Mouse (Mus musculus) liver, embryonic 14.5 days (tissue): ENCODE results near the gene Exoc1. TPM values are rescaled to one million over a fixed set of nuclear protein-coding genes. Genes with fewer than 3 reads are reported as not detected.

ENCODE experiments used
- ATAC-seq: fragments of 200-750 bp; cut with Nextera tagmentation; 2 replicates; pipeline ENCODE4 v1.8.0; 2017; ENCODE audit warnings: moderate number of reproducible peaks, mild to moderate bottlenecking, moderate library complexity; ENCODE audit not compliant: insufficient read depth
- DNase-seq, 3 experiments: peaks; one replicate each; pipeline ENCODE4 v3.0.0-alpha.2; 2012 to 2013; ENCODE audit warnings: low read depth in 3 of 3, low spot score in 3 of 3
- H3K27ac ChIP-seq: fragments of 300-500 bp; sonication (generic); 2 replicates; pipeline ENCODE4 v1.5.1; 2014; ENCODE audit warnings: moderate library complexity, mild to moderate bottlenecking, control low read depth, inconsistent platforms
- H3K27me3 ChIP-seq: fragments of 300-500 bp; sonication (generic); 2 replicates; pipeline ENCODE4 v1.6.1; 2014; ENCODE audit warnings: mild to moderate bottlenecking, low read length, moderate library complexity; ENCODE audit not compliant: control insufficient read depth, insufficient read depth
- H3K36me3 ChIP-seq: fragments of 300-500 bp; sonication (generic); replicated peaks from 2 replicates; pipeline ENCODE4 v1.6.1; 2014; ENCODE audit warnings: low read depth; ENCODE audit not compliant: control insufficient read depth, insufficient read depth
- H3K4me1 ChIP-seq, 2 experiments: fragments of 200-500 bp in 1 of 2; fragments of 300-500 bp in 1 of 2; sonication (generic) in 1 of 2; replicated peaks; 2 replicates each; pipeline ENCODE4 v1.6.1; 2012 to 2014; ENCODE audit warnings: antibody characterized with exemption in 1 of 2, inconsistent platforms in 1 of 2, low read length in 1 of 2; ENCODE audit not compliant: control insufficient read depth in 2 of 2, insufficient read depth in 2 of 2
- H3K4me2 ChIP-seq: fragments of 300-500 bp; sonication (generic); 2 replicates; pipeline ENCODE4 v1.6.1; 2014; ENCODE audit warnings: low read depth, mild to moderate bottlenecking, control low read depth, moderate library complexity
- H3K4me3 ChIP-seq, 2 experiments: fragments of 200-500 bp in 1 of 2; fragments of 300-500 bp in 1 of 2; sonication (generic) in 1 of 2; 2 replicates each; pipeline ENCODE4 v1.5.1; 2012 to 2014; ENCODE audit warnings: low read depth in 2 of 2, low read length in 2 of 2, mild to moderate bottlenecking in 2 of 2, control low read depth in 1 of 2, inconsistent platforms in 1 of 2, moderate library complexity in 1 of 2; ENCODE audit not compliant: insufficient read depth in 1 of 2
- H3K9ac ChIP-seq: fragments of 300-500 bp; sonication (generic); replicated peaks from 2 replicates; pipeline ENCODE4 v1.6.1; 2014; ENCODE audit warnings: mild to moderate bottlenecking, control low read depth, moderate library complexity
- H3K9me3 ChIP-seq: fragments of 300-500 bp; sonication (generic); 2 replicates; pipeline ENCODE4 v1.6.1; 2016; ENCODE audit warnings: low read length, mixed read lengths; ENCODE audit not compliant: control insufficient read depth
- CTCF ChIP-seq: IDR thresholded peaks from 2 replicates; pipeline ENCODE4 v1.5.1; 2016; ENCODE audit warnings: antibody characterized with exemption, low read depth, control low read depth
- EP300 ChIP-seq: IDR thresholded peaks from 2 replicates; pipeline ENCODE4 v1.6.1; 2016; ENCODE audit warnings: antibody characterized with exemption, low read depth
- WGBS: fragments of 180-500 bp; shearing (Covaris S2); extraction: QIAGEN DNeasy Blood & Tissue Kit; methylation state at CpG from one replicate; pipeline ENCODE4 v1.1.7; 2014; ENCODE audit not compliant: insufficient replicate concordance; 5-methylcytosine and 5-hydroxymethylcytosine counted together
- polyA plus RNA-seq, 2 experiments: library from polyadenylated mRNA; depleted of rRNA in 1 of 2; stranded (reverse) in 1 of 2; unstranded in 1 of 2; fragments of >200 nt; fragmentation: Nextera tagmentation in 1 of 2; extraction: Ambion mirVana in 1 of 2; gene quantifications; 2 replicates each; pipeline versions ENCODE4 v1.2.1 to v1.2.3; 2012 to 2014

Exoc1 gene
- polyA plus RNA-seq, 2 experiments = 8.1 to 15.7 TPM

DNA sequence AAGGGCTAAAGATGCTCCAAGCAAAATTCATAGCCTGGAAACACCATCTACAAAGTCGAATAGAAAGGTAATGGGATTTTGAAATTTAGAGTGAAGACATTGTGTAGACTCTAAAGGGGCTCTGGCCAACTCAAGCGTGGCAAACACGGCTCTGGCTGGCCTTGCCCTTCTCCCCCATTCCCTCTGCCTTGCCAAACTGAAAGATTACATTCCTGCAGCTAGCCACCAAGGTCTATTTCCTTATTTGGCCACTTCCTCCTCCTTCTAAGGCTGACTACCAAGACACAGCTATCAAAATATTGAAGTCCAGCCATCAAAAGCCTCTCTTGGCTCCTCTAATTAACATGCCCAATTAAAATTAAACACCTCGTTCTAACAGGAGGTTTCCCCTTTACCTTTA lies 4.0 kb upstream of the Exoc1 start:
- H3K9me3 ChIP-seq = no peaks in the 10 kb centered on the region
- H3K4me2 ChIP-seq = no peak overlapping the region
- peaks cover 3 to 5% of the 10 kb centered on the region in 2 experiments; a peak in 2 of 4 replicates for H3K4me1 ChIP-seq
- H3K4me3 ChIP-seq = no peak overlapping the region
- WGBS = 27% methylated on average over 4 of the region's 4 CpGs
- ATAC-seq (no peak), DNase-seq (no peak)
- no peaks in the 10 kb centered on the region for H3K27me3 ChIP-seq
- no peak overlapping the region for H3K9ac ChIP-seq
- H3K27ac ChIP-seq = no peak overlapping the region
- H3K36me3 ChIP-seq = no peaks in the 10 kb centered on the region
- TF ChIP-seq CTCF (no peak), EP300 (no peak)

DNA sequence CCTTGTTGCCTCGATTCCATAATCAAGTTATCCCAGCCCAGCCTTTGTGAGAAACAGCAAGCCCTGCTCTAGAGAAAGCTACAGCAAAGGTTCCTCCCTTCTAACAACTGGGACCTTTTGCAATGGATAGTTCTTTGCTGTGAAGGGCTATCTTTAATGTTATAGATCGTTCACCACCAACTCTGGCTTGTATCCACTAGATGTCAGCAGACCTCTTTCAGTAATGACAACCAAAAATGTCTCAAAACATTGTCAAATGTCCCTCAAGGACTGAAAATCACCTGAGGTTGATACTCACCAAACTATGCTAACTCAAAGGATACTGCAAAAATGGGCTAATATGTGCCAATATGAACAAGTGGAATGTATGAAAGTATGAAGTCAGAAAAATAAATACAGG lies 3.3 kb upstream of the Exoc1 start:
- DNase-seq (no peak), ATAC-seq (no peak)
- WGBS = 26% methylated on average over 2 of the region's 2 CpGs
- Histone ChIP-seq H3K4me3 (no peak overlapping the region), H3K9ac (no peak overlapping the region), H3K27me3 (no peaks in the 10 kb centered on the region), H3K27ac (no peak overlapping the region), H3K9me3 (no peaks in the 10 kb centered on the region), H3K4me1 (peaks cover 9% of the 10 kb centered on the region in 2 experiments; a peak in 3 of 4 replicates), H3K4me2 (no peak overlapping the region), H3K36me3 (no peaks in the 10 kb centered on the region)
- TF ChIP-seq EP300 = no peak
- TF ChIP-seq CTCF = peak; percentile 29; the same call in 1 of the 2 replicates

DNA sequence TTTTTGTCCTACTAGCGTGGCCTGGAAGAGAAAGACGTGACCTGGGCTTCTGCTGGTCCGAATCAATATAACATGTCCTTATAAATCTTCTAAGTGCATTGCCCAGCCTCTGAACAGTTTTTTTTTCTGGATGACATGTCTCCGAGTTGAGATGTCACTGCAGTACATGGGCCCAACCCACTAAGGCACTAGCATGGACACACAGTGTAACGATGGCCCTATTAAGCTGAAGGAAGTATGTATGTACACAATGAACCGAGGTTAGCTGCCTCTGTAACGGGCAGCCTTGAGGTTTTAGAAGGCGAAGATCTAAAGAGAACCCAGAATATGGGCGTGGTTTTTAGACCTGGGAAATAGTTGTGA lies 574 bp downstream of the Exoc1 start:
- H3K9me3 ChIP-seq = no peaks in the 10 kb centered on the region
- ATAC-seq (no peak), DNase-seq (peak in 1 of 3 experiments; percentile 7)
- H3K36me3 ChIP-seq = no peaks in the 10 kb centered on the region
- H3K27ac ChIP-seq = peak overlapping the region; percentile 67
- peak overlapping the region; percentile 83 to 99 for H3K4me3 ChIP-seq
- TF ChIP-seq EP300 (no peak), CTCF (no peak)
- peak overlapping the region; percentile 82 for H3K4me2 ChIP-seq
- 2% methylated on average over 9 of the region's 9 CpGs for WGBS
- H3K9ac ChIP-seq = peak overlapping the region; percentile 82
- H3K4me1 ChIP-seq = peaks cover 7 to 9% of the 10 kb centered on the region in 2 experiments; a peak in 3 of 4 replicates
- no peaks in the 10 kb centered on the region for H3K27me3 ChIP-seq

DNA sequence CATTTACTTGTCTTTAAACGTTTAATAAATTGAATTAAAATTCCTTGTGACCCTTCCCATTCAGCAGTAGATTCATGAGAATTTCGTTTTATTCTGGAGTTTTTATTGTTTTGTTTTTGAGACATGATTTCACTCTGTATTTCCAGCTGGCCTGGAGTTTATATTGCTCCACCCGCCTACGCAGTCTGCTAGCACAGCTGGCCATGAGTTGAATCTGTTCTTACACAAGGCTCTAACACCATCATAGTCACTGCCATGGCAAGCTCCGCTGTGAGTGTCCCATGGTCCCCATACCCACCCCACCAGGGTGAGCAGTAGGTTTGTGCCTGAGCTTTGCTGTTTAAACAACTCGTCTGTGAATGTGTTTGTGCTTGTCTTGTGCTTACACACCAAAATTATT lies 4.1 kb downstream of the Exoc1 start:
- no peak overlapping the region for H3K4me2 ChIP-seq
- 66% methylated on average over 6 of the region's 6 CpGs for WGBS
- TF ChIP-seq CTCF = no peak
- TF ChIP-seq EP300 = no peak

DNA sequence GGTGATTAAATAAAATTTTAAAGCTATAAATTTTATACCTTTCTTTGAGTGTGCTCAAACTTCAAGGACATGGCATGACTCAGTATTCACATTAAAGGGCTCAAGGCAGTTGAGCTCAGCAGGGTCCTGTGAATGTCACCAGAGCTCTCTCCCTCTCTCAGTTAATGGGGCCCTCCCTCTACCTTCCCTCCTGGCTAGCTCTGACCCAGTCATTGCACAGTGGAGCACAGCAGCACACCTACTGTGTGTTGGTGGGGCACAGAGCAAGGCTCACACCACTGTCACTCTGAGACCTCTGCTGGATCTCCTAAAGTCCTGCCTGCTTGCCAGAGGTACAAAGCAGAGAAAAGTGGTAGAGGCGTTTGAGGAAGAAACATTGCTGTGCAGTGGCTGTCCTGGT lies 7.1 kb downstream of the Exoc1 start:
- TF ChIP-seq EP300 = no peak
- TF ChIP-seq CTCF = no peak
- DNase-seq (no peak), ATAC-seq (no peak)
- Histone ChIP-seq H3K36me3 (peaks cover 10% of the 10 kb centered on the region; the same call in 1 of the 2 replicates), H3K9me3 (no peaks in the 10 kb centered on the region), H3K4me1 (no peaks in the 10 kb centered on the region), H3K27me3 (no peaks in the 10 kb centered on the region), H3K9ac (no peak overlapping the region), H3K4me3 (no peak overlapping the region), H3K4me2 (no peak overlapping the region), H3K27ac (no peak overlapping the region)
- 50% methylated on average over 1 of the region's 1 CpGs for WGBS

More for the DNA sequence above, 4.1 kb downstream of the Exoc1 start:
- no peak overlapping the region for H3K27ac ChIP-seq
- H3K4me1 ChIP-seq = peaks cover 7 to 9% of the 10 kb centered on the region in 2 experiments; a peak in 3 of 4 replicates
- H3K27me3 ChIP-seq = no peaks in the 10 kb centered on the region
- no peak overlapping the region for H3K9ac ChIP-seq
- DNase-seq = no peak
- peaks cover 4% of the 10 kb centered on the region; the same call in 1 of the 2 replicates for H3K36me3 ChIP-seq
- no peak overlapping the region for H3K4me3 ChIP-seq
- H3K9me3 ChIP-seq = no peaks in the 10 kb centered on the region
- ATAC-seq = no peak
